Mouse (Mus musculus) midbrain, embryonic 12.5 days (tissue): ENCODE results near the gene Nemp1. TPM values are rescaled to one million over a fixed set of nuclear protein-coding genes. Genes with fewer than 3 reads are reported as not detected.
A peak's percentile ranks its signal among the peaks of the same experiment; 100 is the strongest.

Experiments
- ATAC-seq: fragments of 200-750 bp; cut with Nextera tagmentation; 2 replicates; pipeline ENCODE4 v1.8.0; 2017; ENCODE audit warnings: low read depth, moderate TSS enrichment, moderate library complexity; ENCODE audit not compliant: low FRiP score
- H3K27ac ChIP-seq: fragments of 300-500 bp; sonication (generic); replicated peaks from 2 replicates; pipeline ENCODE4 v1.5.1; 2016; ENCODE audit warnings: mild to moderate bottlenecking
- H3K27me3 ChIP-seq: fragments of 300-500 bp; sonication (generic); 2 replicates; pipeline ENCODE4 v1.6.1; 2016; ENCODE audit warnings: mild to moderate bottlenecking
- H3K36me3 ChIP-seq: fragments of 300-500 bp; sonication (generic); 2 replicates; pipeline ENCODE4 v1.6.1; 2016
- H3K4me1 ChIP-seq: fragments of 300-500 bp; sonication (generic); 2 replicates; pipeline ENCODE4 v1.6.1; 2016
- H3K4me2 ChIP-seq: fragments of 300-500 bp; sonication (generic); replicated peaks from 2 replicates; pipeline ENCODE4 v1.6.1; 2016; ENCODE audit warnings: mild to moderate bottlenecking, moderate library complexity
- H3K4me3 ChIP-seq: fragments of 300-500 bp; sonication (generic); 2 replicates; pipeline ENCODE4 v1.5.1; 2016; ENCODE audit warnings: mild to moderate bottlenecking
- H3K9ac ChIP-seq: fragments of 300-500 bp; sonication (generic); replicated peaks from 2 replicates; pipeline ENCODE4 v1.6.1; 2016; ENCODE audit warnings: mild to moderate bottlenecking, moderate library complexity
- H3K9me3 ChIP-seq: fragments of 300-500 bp; sonication (generic); 2 replicates; pipeline ENCODE4 v1.6.1; 2016; ENCODE audit warnings: mild to moderate bottlenecking
- WGBS: fragments of 180-500 bp; shearing (Covaris S2); methylation state at CpG from one replicate; pipeline ENCODE4 v1.1.7; 2016; 5-methylcytosine and 5-hydroxymethylcytosine counted together
- polyA plus RNA-seq: library from polyadenylated mRNA; unstranded; fragments of >200 nt; fragmentation: Nextera tagmentation; extraction: Ambion mirVana; gene quantifications from 2 replicates; pipeline ENCODE4 v1.2.1, GENCODE M21; 2016

Nemp1 gene
- polyA plus RNA-seq, 1 experiment from 2014 or later = 10.3 TPM

GRCm38 (mm10) chr10:127677591-127678336 lies 11.1 kb downstream of the Nemp1 start:
- no peaks in the 10 kb centered on the region for H3K27me3 ChIP-seq
- no peaks in the 10 kb centered on the region for H3K36me3 ChIP-seq
- no peak overlapping the region for H3K27ac ChIP-seq
- no peak for ATAC-seq
- H3K4me1 ChIP-seq = 0 out of 2 replicates have a peak, but pooled peaks cover 10% of the 10 kb centered on the region
- peak overlapping the region; percentile 76 for H3K9ac ChIP-seq
- peak overlapping the region; percentile 71 for H3K4me3 ChIP-seq
- WGBS = 17% methylated on average over 14 of the region's 14 CpGs
- no peaks in the 10 kb centered on the region for H3K9me3 ChIP-seq
- H3K4me2 ChIP-seq = peak overlapping the region; percentile 91

GRCm38 (mm10) chr10:127679208-127679607 lies 12.5 kb downstream of the Nemp1 start:
- Histone ChIP-seq H3K9ac (no peak overlapping the region), H3K4me1 (0 out of 2 replicates have a peak, but pooled peaks cover 10% of the 10 kb centered on the region), H3K4me3 (no peak overlapping the region), H3K27me3 (no peaks in the 10 kb centered on the region), H3K27ac (no peak overlapping the region), H3K36me3 (no peaks in the 10 kb centered on the region), H3K4me2 (no peak overlapping the region), H3K9me3 (no peaks in the 10 kb centered on the region)
- no peak for ATAC-seq
- 88% methylated on average over 1 of the region's 1 CpGs for WGBS

GRCm38 (mm10) chr10:127679881-127680280 lies 13.2 kb downstream of the Nemp1 start:
- no peak overlapping the region for H3K9ac ChIP-seq
- no peak overlapping the region for H3K4me3 ChIP-seq
- H3K36me3 ChIP-seq = no peaks in the 10 kb centered on the region
- WGBS = 93% methylated on average over 3 of the region's 3 CpGs
- no peak overlapping the region for H3K27ac ChIP-seq
- H3K4me1 ChIP-seq = 0 out of 2 replicates have a peak, but pooled peaks cover 10% of the 10 kb centered on the region
- H3K4me2 ChIP-seq = no peak overlapping the region
- no peaks in the 10 kb centered on the region for H3K9me3 ChIP-seq
- no peaks in the 10 kb centered on the region for H3K27me3 ChIP-seq
- no peak for ATAC-seq

GRCm38 (mm10) chr10:127682886-127683285 lies 16.2 kb downstream of the Nemp1 start:
- Histone ChIP-seq H3K4me2 (no peak overlapping the region), H3K9ac (no peak overlapping the region), H3K4me1 (0 out of 2 replicates have a peak, but pooled peaks cover 4% of the 10 kb centered on the region), H3K36me3 (no peaks in the 10 kb centered on the region), H3K4me3 (no peak overlapping the region), H3K27ac (no peak overlapping the region), H3K9me3 (no peaks in the 10 kb centered on the region), H3K27me3 (no peaks in the 10 kb centered on the region)
- no peak for ATAC-seq
- 90% methylated on average over 6 of the region's 6 CpGs for WGBS

GRCm38 (mm10) chr10:127691053-127691452 lies 24.4 kb downstream of the Nemp1 start:
- Histone ChIP-seq H3K27ac (no peak overlapping the region), H3K9me3 (no peaks in the 10 kb centered on the region), H3K36me3 (peaks cover 36% of the 10 kb centered on the region), H3K4me2 (no peak overlapping the region), H3K27me3 (no peaks in the 10 kb centered on the region), H3K4me1 (no peaks in the 10 kb centered on the region), H3K9ac (no peak overlapping the region), H3K4me3 (no peak overlapping the region)
- no peak for ATAC-seq
- 28% methylated on average over 1 of the region's 1 CpGs for WGBS

- H3K36me3 ChIP-seq = peaks cover 63% of the 10 kb centered on the region
- no peak for ATAC-seq
- WGBS = 61% methylated on average over 2 of the region's 2 CpGs
These were observed 27.9 kb downstream of the Nemp1 start for GRCm38 (mm10) chr10:127694636-127695035.

GRCm38 (mm10) chr10:127695775-127696174 lies 29.1 kb downstream of the Nemp1 start:
- Histone ChIP-seq H3K9ac (no peak overlapping the region), H3K27me3 (no peaks in the 10 kb centered on the region), H3K36me3 (peaks cover 57% of the 10 kb centered on the region), H3K27ac (no peak overlapping the region), H3K4me3 (no peak overlapping the region), H3K4me2 (no peak overlapping the region), H3K4me1 (no peaks in the 10 kb centered on the region), H3K9me3 (no peaks in the 10 kb centered on the region)
- ATAC-seq = no peak
- WGBS = 94% methylated on average over 7 of the region's 7 CpGs

More at GRCm38 (mm10) chr10:127694636-127695035, 27.9 kb downstream of the Nemp1 start:
- Histone ChIP-seq H3K4me1 (no peaks in the 10 kb centered on the region), H3K27me3 (no peaks in the 10 kb centered on the region), H3K9ac (no peak overlapping the region), H3K4me3 (no peak overlapping the region), H3K4me2 (no peak overlapping the region), H3K27ac (no peak overlapping the region), H3K9me3 (no peaks in the 10 kb centered on the region)

- H3K9me3 ChIP-seq = no peaks in the 10 kb centered on the region
- no peak for ATAC-seq
- H3K4me2 ChIP-seq = no peak overlapping the region
- H3K4me1 ChIP-seq = no peaks in the 10 kb centered on the region
- no peaks in the 10 kb centered on the region for H3K27me3 ChIP-seq
- no peak overlapping the region for H3K4me3 ChIP-seq
- peaks cover 38% of the 10 kb centered on the region for H3K36me3 ChIP-seq
- H3K27ac ChIP-seq = no peak overlapping the region
- H3K9ac ChIP-seq = no peak overlapping the region
- WGBS = 92% methylated on average over 7 of the region's 7 CpGs
These were observed 32.3 kb downstream of the Nemp1 start for GRCm38 (mm10) chr10:127698966-127699365.

- H3K4me1 ChIP-seq = no peaks in the 10 kb centered on the region
- no peak overlapping the region for H3K4me2 ChIP-seq
- H3K27ac ChIP-seq = no peak overlapping the region
- no peaks in the 10 kb centered on the region for H3K27me3 ChIP-seq
- no peak overlapping the region for H3K4me3 ChIP-seq
- H3K9me3 ChIP-seq = no peaks in the 10 kb centered on the region
- WGBS = 47% methylated on average over 4 of the region's 4 CpGs
- H3K9ac ChIP-seq = no peak overlapping the region
- H3K36me3 ChIP-seq = peaks cover 10% of the 10 kb centered on the region; the same call in 1 of the 2 replicates
- ATAC-seq = no peak
These were observed 36.6 kb downstream of the Nemp1 start for GRCm38 (mm10) chr10:127703299-127703698.

- ATAC-seq = no peak
- Histone ChIP-seq H3K4me3 (no peak overlapping the region), H3K4me2 (no peak overlapping the region), H3K9me3 (no peaks in the 10 kb centered on the region), H3K27ac (no peak overlapping the region), H3K4me1 (no peaks in the 10 kb centered on the region), H3K9ac (no peak overlapping the region), H3K36me3 (no peaks in the 10 kb centered on the region), H3K27me3 (no peaks in the 10 kb centered on the region)
- 64% methylated on average over 2 of the region's 2 CpGs for WGBS
These were observed 37.6 kb downstream of the Nemp1 start for GRCm38 (mm10) chr10:127704293-127704692.

GRCm38 (mm10) chr10:127704766-127705220 lies 38.1 kb downstream of the Nemp1 start, which contains the start of gene Myo1a:
Gene Myo1a, plus strand, starts transcription at chr10:127705170.
- H3K27ac ChIP-seq = no peak within 1 kb of the TSS
- H3K9ac ChIP-seq = no peak within 1 kb of the TSS
- H3K4me3 ChIP-seq = no peak within 1 kb of the TSS
- no peak within 1 kb of the TSS for H3K4me2 ChIP-seq
- no peaks in the 10 kb centered on the region for H3K27me3 ChIP-seq
- H3K36me3 ChIP-seq = no peaks in the 10 kb centered on the region
- H3K4me1 ChIP-seq = no peaks in the 10 kb centered on the region
- no peak for ATAC-seq
- 60% methylated on average over 2 of the region's 2 CpGs for WGBS
- no peaks in the 10 kb centered on the region for H3K9me3 ChIP-seq

- WGBS = 96% methylated on average over 4 of the region's 4 CpGs
- no peaks in the 10 kb centered on the region for H3K36me3 ChIP-seq
- no peaks in the 10 kb centered on the region for H3K27me3 ChIP-seq
- no peaks in the 10 kb centered on the region for H3K9me3 ChIP-seq
- H3K4me3 ChIP-seq = no peak overlapping the region
- H3K9ac ChIP-seq = no peak overlapping the region
- H3K4me1 ChIP-seq = no peaks in the 10 kb centered on the region
- no peak overlapping the region for H3K4me2 ChIP-seq
- H3K27ac ChIP-seq = no peak overlapping the region
- ATAC-seq = no peak
These were observed 39.1 kb downstream of the Nemp1 start for GRCm38 (mm10) chr10:127705783-127706182.
